Mouse (Mus musculus) embryo, embryonic 10 days (tissue): ENCODE results near the gene B230104I21Rik.

ENCODE experiments used
- DNase-seq: peaks from one replicate; pipeline ENCODE4 v3.0.0-alpha.2; 2015; ENCODE audit warnings: low spot score

The B230104I21Rik gene

GRCm38 (mm10) chr4:154348197-154348786, 12.4 kb downstream of the B230104I21Rik start:
- no peak for DNase-seq

- no peak for DNase-seq
Measured at GRCm38 (mm10) chr4:154352246-154352645, 16.3 kb downstream of the B230104I21Rik start.

- DNase-seq, result no peak
Measured at GRCm38 (mm10) chr4:154355408-154355807, 19.5 kb downstream of the B230104I21Rik start.

GRCm38 (mm10) chr4:154358370-154358769, 22.4 kb downstream of the B230104I21Rik start:
- DNase-seq, result no peak

GRCm38 (mm10) chr4:154358816-154359215, 22.9 kb downstream of the B230104I21Rik start:
- no peak for DNase-seq

- DNase-seq, result no peak
Measured at GRCm38 (mm10) chr4:154359762-154360300, 23.9 kb downstream of the B230104I21Rik start.

GRCm38 (mm10) chr4:154360441-154360840, 24.5 kb downstream of the B230104I21Rik start:
- DNase-seq, result no peak

GRCm38 (mm10) chr4:154360850-154361249, 24.9 kb downstream of the B230104I21Rik start:
- DNase-seq, result no peak

GRCm38 (mm10) chr4:154364752-154365151, 28.8 kb downstream of the B230104I21Rik start:
- no peak for DNase-seq

- no peak for DNase-seq
Measured at GRCm38 (mm10) chr4:154366836-154367235, 30.9 kb downstream of the B230104I21Rik start.

GRCm38 (mm10) chr4:154369089-154369488, 33.2 kb downstream of the B230104I21Rik start:
- DNase-seq, result no peak

GRCm38 (mm10) chr4:154370841-154371240, 34.9 kb downstream of the B230104I21Rik start:
- no peak for DNase-seq

GRCm38 (mm10) chr4:154371542-154372247, 35.8 kb downstream of the B230104I21Rik start:
- DNase-seq, result peak; percentile 48

GRCm38 (mm10) chr4:154375939-154376625, 40.2 kb downstream of the B230104I21Rik start:
- DNase-seq, result no peak

GRCm38 (mm10) chr4:154378876-154379275, 42.9 kb downstream of the B230104I21Rik start:
- no peak for DNase-seq

- DNase-seq, result no peak
Measured at GRCm38 (mm10) chr4:154385208-154385607, 49.3 kb downstream of the B230104I21Rik start.

- DNase-seq, result peak; percentile 51
Measured at GRCm38 (mm10) chr4:154385918-154386317, 50.0 kb downstream of the B230104I21Rik start.

GRCm38 (mm10) chr4:154386810-154387209, 50.9 kb downstream of the B230104I21Rik start:
- DNase-seq, result peak; percentile 41

GRCm38 (mm10) chr4:154389641-154390040, 53.7 kb downstream of the B230104I21Rik start:
- no peak for DNase-seq

GRCm38 (mm10) chr4:154390333-154391080, 54.6 kb downstream of the B230104I21Rik start:
- DNase-seq, result peak; percentile 82

- peak; percentile 17 for DNase-seq
Measured at GRCm38 (mm10) chr4:154392641-154393040, 56.7 kb downstream of the B230104I21Rik start.
